ENCODE assay signal across 8 mouse cellular contexts in genomic region chr9:46119943-46120441, GRCm38 (mm10).
DNase-seq lines count a peak whose midpoint lies in the region; ATAC-seq and TF ChIP-seq lines count a peak whose summit lies in the region.

No protein-coding gene starts in this region.

- peaks cover 19% of the 10 kb centered on the region for H3K36me3 ChIP-seq in heart, embryonic 13.5 days
- H3K36me3 ChIP-seq in kidney, embryonic 16.5 days (ENCODE audit: insufficient read depth, low read length), result peaks cover 5% of the 10 kb centered on the region; the same call in 1 of the 2 replicates
- H3K36me3 ChIP-seq in liver, embryonic 14.5 days (replicated peaks; ENCODE audit: control insufficient read depth, insufficient read depth, low read depth), result no peaks in the 10 kb centered on the region; the same call in 1 of the 2 replicates
- 0 out of 2 replicates have a peak, but pooled peaks cover 5% of the 10 kb centered on the region for H3K36me3 ChIP-seq in thymus, adult 2 months (ENCODE audit: control insufficient read depth, insufficient read depth, low read length)

- ATAC-seq in heart, embryonic 13.5 days (ENCODE audit: extremely low read depth, insufficient number of reproducible peaks, low FRiP score, low TSS enrichment), result peak; percentile 81
- peak; percentile 96 for ATAC-seq in kidney, embryonic 16.5 days (ENCODE audit: low FRiP score, low TSS enrichment)
- peak; percentile 83 for ATAC-seq in liver, embryonic 14.5 days (ENCODE audit: insufficient read depth)

- H3K9ac ChIP-seq in heart, embryonic 13.5 days, result peak overlapping the region; percentile 40; the same call in 1 of the 2 replicates
- H3K9ac ChIP-seq in kidney, embryonic 16.5 days (replicated peaks; ENCODE audit: low read length), result no peak overlapping the region
- H3K9ac ChIP-seq in liver, embryonic 14.5 days (replicated peaks), result no peak overlapping the region

- 5% methylated on average over 6 of the region's 6 CpGs for WGBS in heart, embryonic 13.5 days
- 12% methylated on average over 6 of the region's 6 CpGs for WGBS in kidney, embryonic 16.5 days
- WGBS in liver, embryonic 14.5 days (ENCODE audit: insufficient replicate concordance), result 5% methylated on average over 6 of the region's 6 CpGs
- 7% methylated on average over 6 of the region's 6 CpGs for WGBS in thymus, adult 2 months

- H3K27ac ChIP-seq in embryonic fibroblast, embryonic 13.5 days (ENCODE audit: insufficient read depth, low read length), result peak overlapping the region; percentile 73
- H3K27ac ChIP-seq in heart, embryonic 13.5 days (replicated peaks), result peak overlapping the region; percentile 85
- peak overlapping the region; percentile 75 for H3K27ac ChIP-seq in kidney, embryonic 16.5 days (ENCODE audit: low read length)
- H3K27ac ChIP-seq in liver, embryonic 14.5 days, result no peak overlapping the region
- 0 out of 2 replicates have a peak overlapping the region, but pooled peaks have one; percentile 41 for H3K27ac ChIP-seq in thymus, adult 2 months (ENCODE audit: control insufficient read depth, insufficient read depth, low read length)

- TF ChIP-seq POLR2A in embryonic fibroblast, embryonic 13.5 days (IDR thresholded peaks at IDR 0.05; ENCODE audit: low read depth, low read length), result no peak
- no peak for TF ChIP-seq POLR2A in thymus, adult 2 months (IDR thresholded peaks at IDR 0.05; ENCODE audit: control insufficient read depth, extremely low read depth, insufficient read depth, low read length, poor library complexity)

- no peak for TF ChIP-seq CTCF in embryonic fibroblast, embryonic 13.5 days (IDR thresholded peaks at IDR 0.05; ENCODE audit: borderline replicate concordance, insufficient read depth, low read length)
- no peak for TF ChIP-seq CTCF in liver, embryonic 14.5 days (IDR thresholded peaks at IDR 0.05; ENCODE audit: low read depth)
- TF ChIP-seq CTCF in thymus, adult 2 months (IDR thresholded peaks at IDR 0.05; ENCODE audit: borderline replicate concordance, control insufficient read depth, extremely low read depth, insufficient read depth, low read length, poor library complexity), result no peak

- H3K4me1 ChIP-seq in embryonic fibroblast, embryonic 13.5 days (ENCODE audit: control insufficient read depth, insufficient read depth, low read length), result peaks cover 9% of the 10 kb centered on the region
- peaks cover 45% of the 10 kb centered on the region for H3K4me1 ChIP-seq in heart, embryonic 13.5 days
- peaks cover 24% of the 10 kb centered on the region for H3K4me1 ChIP-seq in kidney, embryonic 16.5 days (ENCODE audit: insufficient read depth, low read length)
- peaks cover 5 to 20% of the 10 kb centered on the region in 2 experiments for H3K4me1 ChIP-seq in liver, embryonic 14.5 days (replicated peaks; ENCODE audit: control insufficient read depth in 2 of 2, insufficient read depth in 2 of 2, low read length in 1 of 2)
- peaks cover 20% of the 10 kb centered on the region for H3K4me1 ChIP-seq in thymus, adult 2 months (replicated peaks; ENCODE audit: control insufficient read depth, insufficient read depth, low read length)

- peak; percentile 9 to 10 for DNase-seq in B cell, adult 2 months
- DNase-seq in adrenal gland, postnatal 25 days, result peak; percentile 93
- peak in 1 of 3 experiments; percentile 36 for DNase-seq in liver, embryonic 14.5 days (ENCODE audit: low read depth in 3 of 3, low spot score in 3 of 3)
- peak; percentile 39 for DNase-seq in neural tube, embryonic 10.5 days (ENCODE audit: extremely low spot score, low spot score)
- peak; percentile 37 for DNase-seq in thymus, adult 2 months

- peaks cover 5% of the 10 kb centered on the region for H3K9me3 ChIP-seq in heart, embryonic 13.5 days
- H3K9me3 ChIP-seq in kidney, embryonic 16.5 days (ENCODE audit: low read length), result peaks cover 4% of the 10 kb centered on the region; the same call in 1 of the 2 replicates
- no peaks in the 10 kb centered on the region for H3K9me3 ChIP-seq in liver, embryonic 14.5 days (ENCODE audit: control insufficient read depth, low read length)

- peak overlapping the region; percentile 40 for H3K4me2 ChIP-seq in heart, embryonic 13.5 days
- no peak overlapping the region for H3K4me2 ChIP-seq in kidney, embryonic 16.5 days (replicated peaks; ENCODE audit: low read depth, low read length)
- no peak overlapping the region for H3K4me2 ChIP-seq in liver, embryonic 14.5 days (ENCODE audit: low read depth)

- H3K4me3 ChIP-seq in embryonic fibroblast, embryonic 13.5 days (ENCODE audit: insufficient read depth, low read length), result no peak overlapping the region
- H3K4me3 ChIP-seq in heart, embryonic 13.5 days, result no peak overlapping the region
- H3K4me3 ChIP-seq in kidney, embryonic 16.5 days (ENCODE audit: low read length), result no peak overlapping the region
- no peak overlapping the region for H3K4me3 ChIP-seq in liver, embryonic 14.5 days (ENCODE audit: insufficient read depth in 1 of 2, low read depth in 2 of 2, low read length in 2 of 2)
- H3K4me3 ChIP-seq in thymus, adult 2 months (ENCODE audit: control insufficient read depth, insufficient read depth, low read length), result no peak overlapping the region

- no peak for TF ChIP-seq EP300 in liver, embryonic 14.5 days (IDR thresholded peaks at IDR 0.05; ENCODE audit: low read depth)

- H3K27me3 ChIP-seq in heart, embryonic 13.5 days (replicated peaks), result no peaks in the 10 kb centered on the region
- no peaks in the 10 kb centered on the region for H3K27me3 ChIP-seq in kidney, embryonic 16.5 days (ENCODE audit: insufficient read depth, low read length)
- H3K27me3 ChIP-seq in liver, embryonic 14.5 days (ENCODE audit: control insufficient read depth, insufficient read depth, low read length), result no peaks in the 10 kb centered on the region
- H3K27me3 ChIP-seq in thymus, adult 2 months (ENCODE audit: control insufficient read depth, insufficient read depth, low read length), result no peaks in the 10 kb centered on the region
